ENCODE assay signal across 25 mouse cellular contexts in the genomic region with DNA sequence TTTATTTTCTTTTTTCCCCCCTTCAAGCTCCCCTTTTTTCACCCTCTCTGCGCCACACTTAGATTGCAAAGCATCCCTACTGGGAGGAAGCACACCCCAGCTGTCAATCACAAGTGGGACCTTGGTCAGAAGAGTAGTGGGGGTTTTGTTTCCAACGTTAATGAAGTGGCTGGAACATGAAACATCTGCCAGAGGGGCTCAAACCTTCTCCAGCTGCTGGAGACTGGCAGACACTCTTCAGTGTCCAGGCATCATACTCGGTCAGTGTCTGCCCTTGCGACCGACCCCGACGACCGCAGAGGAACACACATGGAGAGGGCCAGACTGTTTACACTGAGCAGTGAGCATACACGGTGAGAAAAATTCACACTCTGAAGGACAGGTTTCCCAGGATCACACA. TPM values are rescaled to one million over a fixed set of nuclear protein-coding genes. Genes with fewer than 3 reads are reported as not detected.
"Had no signal": no experiment of that assay in that cellular context is flagged by ENCODE, and none has a peak within 500 bp of the region (broad histone marks: within the 10 kb centered on the region; RNA-seq: fewer than 3 reads in every experiment).

No protein-coding gene starts in this region.

- H3K9me3 ChIP-seq: intestine, embryonic 15.5 days; kidney, embryonic 15.5 days; liver, embryonic 13.5 days; midbrain, embryonic 12.5 days; midbrain, embryonic 15.5 days; neural tube, embryonic 12.5 days; neural tube, embryonic 15.5 days; stomach, embryonic 15.5 days had no signal

- H3K9ac ChIP-seq: intestine, embryonic 15.5 days; kidney, embryonic 15.5 days; liver, embryonic 13.5 days; midbrain, embryonic 12.5 days; midbrain, embryonic 15.5 days; neural tube, embryonic 12.5 days; neural tube, embryonic 15.5 days; stomach, embryonic 15.5 days had no signal

- H3K27ac ChIP-seq: intestine, embryonic 15.5 days; kidney, embryonic 15.5 days; liver, embryonic 13.5 days; midbrain, embryonic 12.5 days; midbrain, embryonic 15.5 days; neural tube, embryonic 12.5 days; neural tube, embryonic 15.5 days; stomach, embryonic 15.5 days had no signal

- H3K36me3 ChIP-seq: intestine, embryonic 15.5 days; kidney, embryonic 15.5 days; liver, embryonic 13.5 days; midbrain, embryonic 12.5 days; midbrain, embryonic 15.5 days; neural tube, embryonic 12.5 days; neural tube, embryonic 15.5 days; stomach, embryonic 15.5 days had no signal

- H3K4me3 ChIP-seq: intestine, embryonic 15.5 days; kidney, embryonic 15.5 days; liver, embryonic 13.5 days; midbrain, embryonic 12.5 days; midbrain, embryonic 15.5 days; myocyte; neural tube, embryonic 12.5 days; neural tube, embryonic 15.5 days; stomach, embryonic 15.5 days had no signal

- DNase-seq: kidney, adult 11 months; kidney, adult 8-10 months; kidney, postnatal 10 days; kidney, postnatal 36 days; liver, embryonic 13.5 days; lung, adult 2 months; lung, postnatal 14 days; right cerebral cortex, adult 18-20 months; right cerebral cortex, postnatal 14 days; right cerebral cortex, postnatal 4 days; spleen, adult 18-20 months; thymus, postnatal 25 days had no signal

- H3K4me2 ChIP-seq: intestine, embryonic 15.5 days; kidney, embryonic 15.5 days; liver, embryonic 13.5 days; midbrain, embryonic 12.5 days; midbrain, embryonic 15.5 days; neural tube, embryonic 12.5 days; neural tube, embryonic 15.5 days; stomach, embryonic 15.5 days had no signal

- ATAC-seq: intestine, embryonic 15.5 days; midbrain, embryonic 15.5 days had no signal

RNA-seq across cellular contexts. Expression of gene Barx2, which starts 3.2 kb away (rescaled TPM):
- total RNA-seq: megakaryocyte progenitor cell, adult 5-6 weeks; megakaryocyte-erythroid progenitor cell, adult 5-6 weeks; monocyte, adult 5-6 weeks had no signal
- polyA plus RNA-seq: liver, adult 2 months; liver, embryonic 13.5 days; liver, embryonic 16.5 days; midbrain, embryonic 12.5 days had no signal
